Mouse (Mus musculus) spleen, adult 18-20 months (tissue): Measurements from ENCODE around the gene Txndc8.

Experiments used
- DNase-seq, 2 experiments: peaks; one replicate each; pipeline ENCODE4 v3.0.0; 2022; ENCODE audit warnings: mixed read lengths in 2 of 2

The Txndc8 gene

DNA sequence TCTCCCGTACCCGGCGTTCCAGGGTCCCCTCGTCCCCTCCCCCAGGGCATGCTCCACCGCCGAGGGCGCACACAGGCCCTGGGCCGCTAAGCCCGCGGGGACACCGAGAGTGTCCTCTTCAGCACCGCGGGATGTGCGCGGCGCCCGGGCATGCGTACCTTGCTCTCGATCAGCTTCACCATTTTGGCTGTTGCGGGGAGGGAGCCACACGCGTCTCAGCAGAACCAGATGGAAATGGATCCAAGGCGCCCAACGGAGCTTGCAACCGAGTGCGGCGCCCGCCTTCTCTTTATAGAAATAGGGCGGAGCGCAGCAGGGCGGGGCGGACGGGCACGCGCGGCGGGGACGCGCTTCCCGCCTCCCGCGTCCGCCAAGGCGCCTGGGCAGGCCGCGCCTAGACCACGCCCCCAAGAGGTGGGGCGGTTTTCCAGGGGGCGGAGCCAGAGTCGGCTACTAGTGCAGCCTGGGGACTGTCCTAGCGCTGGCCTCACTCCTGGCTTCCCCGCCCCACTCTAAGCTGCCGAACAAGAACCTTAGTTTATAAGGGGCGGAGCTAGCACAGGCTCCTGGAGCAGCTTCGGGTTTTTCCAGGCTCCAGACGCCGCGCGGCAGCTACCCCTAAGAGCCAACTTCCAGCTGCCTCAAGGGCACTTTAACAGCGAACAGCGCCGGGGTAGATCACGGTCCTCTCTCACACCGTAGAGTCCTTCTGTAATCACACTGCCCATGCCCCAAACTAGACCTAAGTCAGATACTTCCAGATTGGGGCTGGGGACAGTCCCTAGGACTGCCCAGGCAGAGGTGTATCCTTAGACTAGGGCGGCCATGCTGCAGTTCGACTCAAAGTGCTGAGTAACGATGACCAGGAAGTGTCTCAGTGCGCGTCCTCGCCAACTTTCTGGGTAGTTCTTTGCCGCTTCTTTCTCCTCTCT, 52.6 kb downstream of the Txndc8 start, which contains the start of gene Txn1:
Gene Txn1 (minus strand): TSS at position 383 of the 932 bp plus-strand sequence.
- peak; percentile 93 to 97 for DNase-seq

DNA sequence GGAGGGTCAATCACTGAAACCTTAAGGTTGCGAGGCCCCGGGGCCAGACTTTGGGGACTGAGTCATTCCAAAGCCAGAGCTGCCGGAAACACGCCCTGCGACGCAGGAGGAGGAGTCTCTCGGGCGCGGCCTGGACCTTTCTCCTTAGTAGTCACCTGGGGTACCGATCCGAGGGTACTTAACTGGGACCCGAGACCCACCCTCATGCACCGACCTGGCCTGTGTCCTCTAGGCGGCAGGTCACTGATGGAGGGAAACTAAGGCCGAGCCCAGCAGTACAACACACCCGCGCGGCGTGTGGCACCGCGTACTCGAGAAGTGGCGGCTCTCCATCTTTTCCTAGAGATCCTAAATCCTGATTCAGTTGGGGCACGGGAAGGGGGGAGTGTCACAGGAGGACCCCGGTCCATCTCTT, 53.4 kb downstream of the Txndc8 start:
- peak; percentile 42 to 49 for DNase-seq

DNA sequence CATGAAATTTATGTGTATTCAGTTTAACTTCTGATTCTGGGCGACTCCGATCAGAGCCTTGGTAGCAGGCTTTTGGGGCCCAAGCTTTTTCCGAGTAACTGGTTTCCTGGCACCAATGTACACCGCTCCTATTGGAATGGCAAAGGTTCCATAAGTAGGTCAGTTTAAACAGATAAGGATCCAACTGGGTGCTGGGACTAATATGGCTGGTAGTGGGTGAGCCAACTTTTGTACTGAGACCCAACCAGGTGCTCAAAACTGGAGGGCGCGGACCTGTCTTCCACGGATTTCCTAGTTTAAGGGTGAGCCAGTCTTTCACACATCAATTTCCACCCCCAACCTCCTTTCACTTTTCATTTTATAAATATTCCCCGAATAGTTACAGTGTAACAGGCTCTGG, 53.9 kb downstream of the Txndc8 start:
- no peak for DNase-seq

DNA sequence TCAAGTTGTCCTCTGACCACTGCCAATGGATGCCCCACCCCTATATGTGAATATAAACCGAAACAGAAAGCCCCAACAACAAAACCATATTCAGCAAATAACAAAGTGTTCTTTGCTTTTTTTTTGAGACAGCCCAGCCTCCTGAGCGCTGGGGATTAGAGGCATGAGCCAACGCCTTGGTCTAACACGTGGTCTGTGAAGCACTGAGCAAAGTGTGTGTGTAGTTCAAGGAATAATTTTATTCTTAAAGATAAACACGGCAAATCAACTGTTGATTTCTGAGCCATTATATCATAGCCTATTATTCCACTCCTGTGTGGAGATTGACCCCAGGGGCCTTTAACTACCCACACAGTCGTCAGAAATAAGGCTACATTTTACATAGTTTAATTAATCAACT, 54.3 kb downstream of the Txndc8 start:
- no peak for DNase-seq

- DNase-seq: no peak
Observed at GRCm38 (mm10) chr4:57953796-57954195, 55.1 kb downstream of the Txndc8 start.

DNA sequence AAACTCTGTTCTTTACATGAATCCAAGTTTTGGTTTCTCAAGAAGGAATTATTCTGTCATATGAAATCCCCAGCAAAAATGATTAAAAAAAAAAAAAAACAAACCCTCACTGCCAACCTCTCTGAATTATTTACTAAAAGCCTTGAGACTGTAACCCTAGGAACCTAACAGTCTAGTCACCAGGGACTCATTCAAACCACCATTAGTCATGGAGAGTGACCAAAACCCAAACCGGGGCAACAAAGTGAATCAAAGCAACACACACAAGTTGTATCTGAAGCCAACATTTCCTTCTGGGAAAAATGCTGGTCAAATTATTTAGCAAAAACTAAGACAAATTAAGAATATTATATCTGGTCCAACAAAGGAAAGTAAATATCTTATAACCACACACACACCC, 56.0 kb downstream of the Txndc8 start:
- no peak for DNase-seq

DNA sequence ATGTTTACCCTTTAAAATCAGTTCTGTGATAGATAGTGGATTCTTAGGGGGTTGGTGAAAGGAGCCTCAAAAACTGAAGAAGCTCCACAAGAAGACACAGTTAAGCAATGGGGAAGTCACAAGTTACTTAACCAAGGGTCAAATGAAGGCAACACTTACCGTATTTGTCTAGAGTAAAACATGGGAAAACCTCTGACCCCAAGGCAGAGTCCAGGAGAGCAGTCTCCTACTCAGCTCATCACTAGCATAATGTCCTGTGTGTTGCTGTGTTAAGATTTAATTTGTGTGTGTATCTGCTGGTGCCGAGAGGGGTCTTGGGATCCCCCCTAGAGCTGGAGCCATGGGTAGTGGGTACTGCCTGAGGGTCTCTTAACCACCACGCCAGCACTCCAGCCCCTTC, 56.5 kb downstream of the Txndc8 start:
- no peak for DNase-seq

DNA sequence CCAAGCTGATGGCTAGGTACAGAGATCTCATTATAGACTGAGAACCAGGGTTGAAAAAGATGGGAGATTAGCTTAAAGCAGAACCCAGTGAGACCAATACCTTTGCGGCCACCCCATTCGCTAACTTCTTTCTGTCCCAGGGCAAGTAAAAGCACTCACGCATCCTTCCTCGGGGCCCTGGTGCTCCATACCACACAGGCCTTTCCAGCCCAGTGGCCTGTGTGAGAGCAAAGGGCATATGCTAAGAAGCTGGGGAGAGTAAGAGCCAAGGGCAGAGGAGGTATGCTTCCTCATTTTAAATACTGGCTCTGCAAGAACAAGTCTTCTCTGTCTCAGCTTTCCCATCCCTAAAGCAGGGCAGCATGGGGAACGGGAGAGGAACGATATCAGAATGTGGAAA, 59.1 kb downstream of the Txndc8 start:
- no peak for DNase-seq

DNA sequence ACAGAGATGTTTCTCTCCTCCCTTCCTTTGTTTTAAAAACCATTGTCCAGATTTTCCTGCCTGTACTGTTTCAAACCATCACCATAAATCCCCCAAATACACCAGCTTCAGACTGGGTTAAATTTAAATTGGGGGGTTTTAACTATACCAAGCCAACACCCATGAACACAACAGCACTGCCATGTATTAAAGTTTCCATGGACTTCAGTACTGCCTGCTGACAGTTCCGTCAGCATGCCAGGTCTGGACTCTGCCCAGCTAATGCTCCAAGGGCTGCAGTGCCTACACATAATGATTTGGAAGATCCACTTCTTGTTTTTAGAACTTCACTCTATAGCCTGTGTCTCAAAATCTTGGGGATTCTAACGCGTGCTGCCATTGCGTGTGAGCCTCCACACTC, 61.4 kb downstream of the Txndc8 start:
- no peak for DNase-seq

- no peak for DNase-seq
Observed at GRCm38 (mm10) chr4:57947036-57947435, 61.9 kb downstream of the Txndc8 start.

- DNase-seq: no peak
Observed at GRCm38 (mm10) chr4:57942892-57943291, 66.0 kb downstream of the Txndc8 start.

DNA sequence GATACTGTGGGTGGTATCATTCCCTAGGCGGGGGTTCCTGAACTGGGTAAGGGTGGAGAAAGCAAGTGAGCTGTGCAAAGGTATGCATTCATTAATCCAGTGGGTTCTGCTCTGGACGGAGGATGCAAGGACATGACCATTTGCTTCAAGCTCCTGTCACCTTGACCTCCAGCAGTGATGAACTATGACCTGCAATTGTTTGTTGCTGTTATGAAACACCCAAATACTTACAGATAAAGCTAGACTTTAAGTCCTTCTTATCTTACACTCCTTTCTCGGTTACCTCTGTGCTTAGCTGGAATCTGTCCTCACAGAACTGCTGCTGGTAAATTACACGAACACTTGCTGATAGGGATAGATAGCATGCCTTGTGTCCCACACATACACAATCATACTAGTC, 68.3 kb downstream of the Txndc8 start:
- DNase-seq: no peak

GRCm38 (mm10) chr4:57937292-57937691, 71.6 kb downstream of the Txndc8 start:
- no peak for DNase-seq

DNA sequence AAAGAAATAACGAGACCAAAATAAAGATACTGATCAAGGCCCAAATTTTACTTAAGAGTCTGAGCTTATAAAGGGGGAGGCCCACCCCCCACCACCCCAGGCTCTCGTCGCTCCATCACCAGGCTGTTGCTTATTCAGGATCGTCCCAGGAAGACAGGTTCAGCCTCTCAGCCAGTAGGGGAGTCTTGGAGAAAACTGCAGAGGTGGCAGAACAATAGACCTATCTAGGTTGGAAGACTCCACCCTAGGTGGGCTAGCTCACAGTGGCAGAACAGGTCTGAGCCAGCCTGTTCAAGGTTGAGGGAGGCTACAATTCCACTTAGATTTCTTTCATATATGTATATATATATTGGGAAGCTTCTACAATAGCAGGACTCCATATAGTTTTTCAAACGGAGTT, 74.7 kb downstream of the Txndc8 start:
- no peak for DNase-seq
